Mouse (Mus musculus): ENCODE data around the gene Prrc2a. TPM values are rescaled to one million over a fixed set of nuclear protein-coding genes. Genes with fewer than 3 reads are reported as not detected.

The Prrc2a gene
- polyA plus RNA-seq, 1 experiment from 2014 or later = 206 TPM

GRCm38 (mm10) chr17:35198029-35198428, 33.3 kb upstream of the Prrc2a start:
- Histone ChIP-seq H3K4me1 (peaks cover 18% of the 10 kb centered on the region), H3K4me3 (no peak overlapping the region), H3K27ac (no peak overlapping the region), H3K9ac (no peak overlapping the region), H3K36me3 (no peaks in the 10 kb centered on the region), H3K27me3 (peaks cover 74% of the 10 kb centered on the region), H3K4me2 (replicated peaks) (no peak overlapping the region), H3K9me3 (replicated peaks) (no peaks in the 10 kb centered on the region)
- ATAC-seq (ENCODE audit: low FRiP score) = no peak
- WGBS = 64% methylated on average over 7 of the region's 7 CpGs

GRCm38 (mm10) chr17:35197126-35197525, 32.4 kb upstream of the Prrc2a start:
- Histone ChIP-seq H3K27ac (no peak overlapping the region), H3K9me3 (replicated peaks) (no peaks in the 10 kb centered on the region), H3K27me3 (peaks cover 70% of the 10 kb centered on the region), H3K4me1 (peaks cover 18% of the 10 kb centered on the region), H3K4me2 (replicated peaks) (no peak overlapping the region), H3K9ac (no peak overlapping the region), H3K36me3 (no peaks in the 10 kb centered on the region), H3K4me3 (no peak overlapping the region)
- 45% methylated on average over 5 of the region's 6 CpGs for WGBS
- no peak for ATAC-seq (ENCODE audit: low FRiP score)

GRCm38 (mm10) chr17:35196321-35196641, 31.6 kb upstream of the Prrc2a start:
- Histone ChIP-seq H3K27me3 (peaks cover 63% of the 10 kb centered on the region), H3K36me3 (no peaks in the 10 kb centered on the region), H3K4me2 (replicated peaks) (peak overlapping the region; percentile 60), H3K9me3 (replicated peaks) (no peaks in the 10 kb centered on the region), H3K9ac (no peak overlapping the region), H3K4me3 (peak overlapping the region; percentile 35; the same call in 1 of the 2 replicates), H3K27ac (no peak overlapping the region), H3K4me1 (peaks cover 18% of the 10 kb centered on the region)
- WGBS = 31% methylated on average over 9 of the region's 9 CpGs
- no peak for ATAC-seq (ENCODE audit: low FRiP score)

- peak; percentile 64 for ATAC-seq (ENCODE audit: low FRiP score)
- Histone ChIP-seq H3K27me3 (peaks cover 58% of the 10 kb centered on the region), H3K4me3 (peak overlapping the region; percentile 35), H3K36me3 (no peaks in the 10 kb centered on the region), H3K9ac (peak overlapping the region; percentile 42), H3K4me1 (peaks cover 18% of the 10 kb centered on the region), H3K9me3 (replicated peaks) (no peaks in the 10 kb centered on the region), H3K4me2 (replicated peaks) (peak overlapping the region; percentile 60), H3K27ac (no peak overlapping the region)
- WGBS = 3% methylated on average over 66 of the region's 66 CpGs
Measured at GRCm38 (mm10) chr17:35195631-35196320, 31.1 kb upstream of the Prrc2a start.

- peak overlapping the region; percentile 35 for H3K4me3 ChIP-seq
- peak overlapping the region; percentile 60 for H3K4me2 ChIP-seq (replicated peaks)
- H3K4me1 ChIP-seq = peaks cover 18% of the 10 kb centered on the region
- no peaks in the 10 kb centered on the region for H3K9me3 ChIP-seq (replicated peaks)
- H3K9ac ChIP-seq = no peak overlapping the region
- peaks cover 52% of the 10 kb centered on the region for H3K27me3 ChIP-seq
- no peaks in the 10 kb centered on the region for H3K36me3 ChIP-seq
- ATAC-seq (ENCODE audit: low FRiP score) = peak; percentile 38; the same call in 1 of the 2 replicates
- no peak overlapping the region for H3K27ac ChIP-seq
- WGBS = 42% methylated on average over 19 of the region's 19 CpGs
Measured at GRCm38 (mm10) chr17:35194844-35195630, 30.3 kb upstream of the Prrc2a start.

GRCm38 (mm10) chr17:35193881-35194843, 29.5 kb upstream of the Prrc2a start, which contains the start of gene Ltb:
Gene Ltb (plus strand): TSS chr17:35194439.
- no peaks in the 10 kb centered on the region for H3K36me3 ChIP-seq
- peaks cover 54% of the 10 kb centered on the region for H3K27me3 ChIP-seq
- no peak within 1 kb of the TSS for H3K27ac ChIP-seq
- peak within 1 kb of the TSS; percentile 60 for H3K4me2 ChIP-seq (replicated peaks)
- no peak within 1 kb of the TSS for H3K9ac ChIP-seq
- H3K4me1 ChIP-seq = peaks cover 18% of the 10 kb centered on the region
- H3K4me3 ChIP-seq = peak within 1 kb of the TSS; percentile 35
- ATAC-seq (ENCODE audit: low FRiP score) = no peak
- no peaks in the 10 kb centered on the region for H3K9me3 ChIP-seq (replicated peaks)
- WGBS = 67% methylated on average over 28 of the region's 28 CpGs

GRCm38 (mm10) chr17:35192924-35193323, 28.2 kb upstream of the Prrc2a start:
- H3K9ac ChIP-seq = no peak overlapping the region
- no peaks in the 10 kb centered on the region for H3K9me3 ChIP-seq (replicated peaks)
- H3K27me3 ChIP-seq = peaks cover 46% of the 10 kb centered on the region
- no peak for ATAC-seq (ENCODE audit: low FRiP score)
- no peak overlapping the region; the same call in 1 of the 2 replicates for H3K27ac ChIP-seq
- H3K36me3 ChIP-seq = no peaks in the 10 kb centered on the region
- H3K4me1 ChIP-seq = peaks cover 18% of the 10 kb centered on the region
- no peak overlapping the region for H3K4me2 ChIP-seq (replicated peaks)
- H3K4me3 ChIP-seq = no peak overlapping the region
- 89% methylated on average over 5 of the region's 5 CpGs for WGBS

GRCm38 (mm10) chr17:35191723-35192122, 27.0 kb upstream of the Prrc2a start:
- 65% methylated on average over 2 of the region's 2 CpGs for WGBS
- Histone ChIP-seq H3K4me2 (replicated peaks) (no peak overlapping the region), H3K36me3 (no peaks in the 10 kb centered on the region), H3K27ac (no peak overlapping the region), H3K27me3 (peaks cover 38% of the 10 kb centered on the region), H3K4me3 (no peak overlapping the region), H3K9ac (no peak overlapping the region), H3K4me1 (peaks cover 18% of the 10 kb centered on the region), H3K9me3 (replicated peaks) (no peaks in the 10 kb centered on the region)
- no peak for ATAC-seq (ENCODE audit: low FRiP score)

- peaks cover 22% of the 10 kb centered on the region for H3K27me3 ChIP-seq
- ATAC-seq (ENCODE audit: low FRiP score) = no peak
- no peaks in the 10 kb centered on the region for H3K9me3 ChIP-seq (replicated peaks)
- no peak overlapping the region for H3K9ac ChIP-seq
- no peak overlapping the region for H3K4me3 ChIP-seq
- no peak overlapping the region for H3K4me2 ChIP-seq (replicated peaks)
- H3K36me3 ChIP-seq = no peaks in the 10 kb centered on the region
- H3K27ac ChIP-seq = no peak overlapping the region
- H3K4me1 ChIP-seq = peaks cover 11% of the 10 kb centered on the region
- WGBS = 71% methylated on average over 4 of the region's 4 CpGs
Measured at GRCm38 (mm10) chr17:35190096-35190495, 25.4 kb upstream of the Prrc2a start.

- no peak for ATAC-seq (ENCODE audit: low FRiP score)
- WGBS = 73% methylated on average over 1 of the region's 1 CpGs
- H3K36me3 ChIP-seq = no peaks in the 10 kb centered on the region
Measured at GRCm38 (mm10) chr17:35189186-35189585, 24.5 kb upstream of the Prrc2a start.

GRCm38 (mm10) chr17:35187959-35188610, 23.4 kb upstream of the Prrc2a start, which contains the start of gene Lst1:
Gene Lst1 (minus strand): TSS chr17:35188439.
- Histone ChIP-seq H3K4me2 (replicated peaks) (no peak within 1 kb of the TSS), H3K27me3 (0 out of 2 replicates have a peak, but pooled peaks cover 9% of the 10 kb centered on the region), H3K27ac (no peak within 1 kb of the TSS), H3K4me1 (peaks cover 4% of the 10 kb centered on the region), H3K9ac (no peak within 1 kb of the TSS), H3K36me3 (no peaks in the 10 kb centered on the region), H3K4me3 (no peak within 1 kb of the TSS), H3K9me3 (replicated peaks) (no peaks in the 10 kb centered on the region)
- 67% methylated on average over 7 of the region's 7 CpGs for WGBS
- no peak for ATAC-seq (ENCODE audit: low FRiP score)

More at GRCm38 (mm10) chr17:35189186-35189585, 24.5 kb upstream of the Prrc2a start:
- Histone ChIP-seq H3K27ac (no peak overlapping the region), H3K9me3 (replicated peaks) (no peaks in the 10 kb centered on the region), H3K27me3 (peaks cover 15% of the 10 kb centered on the region), H3K4me3 (no peak overlapping the region), H3K4me1 (peaks cover 4% of the 10 kb centered on the region), H3K9ac (no peak overlapping the region), H3K4me2 (replicated peaks) (no peak overlapping the region)
